Mouse (Mus musculus): ENCODE measurements around the gene Foxn3. TPM values are rescaled to one million over a fixed set of nuclear protein-coding genes. Genes with fewer than 3 reads are reported as not detected.

Foxn3 gene
- polyA plus RNA-seq, 1 experiment from 2014 or later = 41.9 TPM

DNA sequence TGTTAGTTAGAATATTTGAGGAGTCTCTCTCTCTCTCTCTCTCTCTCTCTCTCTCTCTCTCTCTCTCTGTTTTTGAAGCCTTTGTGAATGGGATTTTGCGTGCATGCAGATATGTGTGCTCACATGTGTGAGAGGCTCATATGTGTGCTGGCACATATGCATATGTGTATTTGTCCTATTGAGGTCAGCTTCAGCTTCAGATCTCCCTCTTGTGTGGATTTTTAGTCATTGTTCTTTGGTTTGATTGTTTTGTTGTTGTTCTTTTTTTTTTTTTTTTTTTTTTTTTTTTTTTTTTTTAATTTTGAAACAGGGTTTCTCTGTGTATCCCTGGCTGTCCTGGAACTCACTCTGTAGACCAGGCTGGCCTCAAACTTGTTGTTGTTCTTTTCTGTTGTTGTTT lies 100.5 kb downstream of the Foxn3 start:
- H3K4me1 ChIP-seq (replicated peaks; ENCODE audit: control insufficient read depth, insufficient read depth, low read length) = no peaks in the 10 kb centered on the region
- no peak overlapping the region for H3K27ac ChIP-seq (ENCODE audit: low read depth, low read length)
- ATAC-seq = no peak
- H3K27me3 ChIP-seq (replicated peaks; ENCODE audit: control insufficient read depth, insufficient read depth, low read length) = no peaks in the 10 kb centered on the region
- 100% methylated on average over 1 of the region's 1 CpGs for WGBS
- no peak overlapping the region for H3K4me2 ChIP-seq (replicated peaks; ENCODE audit: low read depth)
- no peak overlapping the region for H3K4me3 ChIP-seq (ENCODE audit: low read depth, low read length)
- H3K36me3 ChIP-seq (ENCODE audit: control insufficient read depth, insufficient read depth) = no peaks in the 10 kb centered on the region
- no peak for TF ChIP-seq CTCF (IDR thresholded peaks at IDR 0.05; ENCODE audit: low read depth)
- no peaks in the 10 kb centered on the region for H3K9me3 ChIP-seq (ENCODE audit: control insufficient read depth)
- no peak overlapping the region for H3K9ac ChIP-seq (ENCODE audit: low read depth, low read length)

DNA sequence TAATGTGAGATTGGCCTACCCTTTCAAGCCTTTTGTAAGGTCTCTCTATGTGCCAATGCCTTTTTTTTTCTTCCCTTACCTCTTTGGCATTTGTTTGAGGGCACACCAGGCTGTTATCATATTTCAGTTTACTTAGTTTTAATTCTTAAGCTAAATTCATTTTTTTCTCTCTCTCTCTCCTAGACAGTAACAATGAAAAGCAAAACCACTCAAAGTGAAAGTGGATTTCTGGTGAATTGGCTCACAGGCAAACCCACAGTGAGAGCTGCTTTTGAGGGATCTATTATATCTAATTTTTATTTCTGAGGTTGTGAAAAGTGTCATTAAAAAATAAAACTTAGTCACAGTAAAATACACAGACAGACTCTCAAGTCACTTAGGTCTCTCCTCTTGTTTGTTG lies 101.1 kb downstream of the Foxn3 start:
- no peak for TF ChIP-seq CTCF (IDR thresholded peaks at IDR 0.05; ENCODE audit: low read depth)
- H3K4me1 ChIP-seq (replicated peaks; ENCODE audit: control insufficient read depth, insufficient read depth, low read length) = no peaks in the 10 kb centered on the region
- H3K4me2 ChIP-seq (replicated peaks; ENCODE audit: low read depth) = no peak overlapping the region
- ATAC-seq = no peak
- no peak overlapping the region for H3K9ac ChIP-seq (ENCODE audit: low read depth, low read length)
- H3K27ac ChIP-seq (ENCODE audit: low read depth, low read length) = no peak overlapping the region
- no peak overlapping the region for H3K4me3 ChIP-seq (ENCODE audit: low read depth, low read length)
- no peaks in the 10 kb centered on the region for H3K36me3 ChIP-seq (ENCODE audit: control insufficient read depth, insufficient read depth)
- no peaks in the 10 kb centered on the region for H3K9me3 ChIP-seq (ENCODE audit: control insufficient read depth)
- H3K27me3 ChIP-seq (replicated peaks; ENCODE audit: control insufficient read depth, insufficient read depth, low read length) = no peaks in the 10 kb centered on the region

DNA sequence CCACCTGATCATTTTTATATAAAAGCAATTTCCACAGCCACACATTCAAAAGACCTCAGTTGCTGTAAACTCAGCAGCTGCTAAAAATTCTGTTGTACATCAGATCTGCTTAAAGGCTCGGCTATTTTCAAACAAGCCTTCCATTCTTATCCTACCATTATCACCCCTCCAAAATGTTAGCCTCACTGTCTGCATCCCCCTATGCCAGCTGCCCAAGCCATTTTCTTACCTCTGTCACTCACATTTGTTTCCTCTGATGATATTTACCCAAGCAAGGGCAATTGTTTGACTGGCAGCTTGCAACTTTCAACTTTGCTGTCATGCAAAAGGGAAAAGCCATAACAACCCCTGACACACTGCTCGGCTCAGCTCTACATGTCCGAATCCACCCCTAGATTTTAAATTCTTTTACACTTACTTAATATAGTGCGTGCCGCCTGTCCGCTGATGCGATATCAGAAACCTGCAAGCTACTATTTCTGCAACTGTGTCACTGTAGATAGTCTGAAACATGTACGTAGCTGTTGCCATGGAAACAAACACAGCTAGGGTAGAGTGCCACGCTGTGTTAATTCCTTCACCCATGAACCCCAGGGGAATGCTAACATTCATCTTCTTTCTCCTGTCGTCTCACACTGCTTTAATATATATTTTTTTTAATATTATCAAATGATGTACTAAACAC lies 105.7 kb downstream of the Foxn3 start:
- H3K27me3 ChIP-seq (replicated peaks; ENCODE audit: control insufficient read depth, insufficient read depth, low read length) = no peaks in the 10 kb centered on the region
- H3K4me2 ChIP-seq (replicated peaks; ENCODE audit: low read depth) = no peak overlapping the region
- 71% methylated on average over 10 of the region's 10 CpGs for WGBS
- ATAC-seq = no peak
- H3K4me1 ChIP-seq (replicated peaks; ENCODE audit: control insufficient read depth, insufficient read depth, low read length) = no peaks in the 10 kb centered on the region
- no peak overlapping the region for H3K9ac ChIP-seq (ENCODE audit: low read depth, low read length)
- TF ChIP-seq CTCF (IDR thresholded peaks at IDR 0.05; ENCODE audit: low read depth) = no peak
- H3K27ac ChIP-seq (ENCODE audit: low read depth, low read length) = no peak overlapping the region
- no peak overlapping the region for H3K4me3 ChIP-seq (ENCODE audit: low read depth, low read length)
- H3K9me3 ChIP-seq (ENCODE audit: control insufficient read depth) = no peaks in the 10 kb centered on the region
- no peaks in the 10 kb centered on the region for H3K36me3 ChIP-seq (ENCODE audit: control insufficient read depth, insufficient read depth)

DNA sequence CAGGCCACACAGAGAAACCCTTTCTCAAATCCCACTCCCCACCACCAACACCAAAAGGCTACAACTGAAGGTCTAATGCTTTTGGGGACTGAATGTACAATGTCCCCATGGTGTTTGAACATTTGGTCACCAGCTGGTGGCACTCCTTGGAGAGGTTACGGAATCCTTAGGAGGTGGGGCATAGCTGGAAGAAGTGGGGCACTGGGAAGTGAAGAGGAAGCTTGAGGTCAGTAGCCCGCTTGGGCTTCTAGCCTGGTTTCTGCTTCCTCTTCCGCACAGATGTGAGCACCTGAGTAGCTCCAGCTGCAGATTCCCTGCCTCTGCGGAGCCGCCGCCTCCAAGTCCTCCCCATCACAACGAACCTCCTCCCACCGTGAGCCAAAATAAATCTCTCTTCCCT lies 107.8 kb downstream of the Foxn3 start:
- WGBS = 97% methylated on average over 8 of the region's 8 CpGs
- no peak for TF ChIP-seq CTCF (IDR thresholded peaks at IDR 0.05; ENCODE audit: low read depth)

DNA sequence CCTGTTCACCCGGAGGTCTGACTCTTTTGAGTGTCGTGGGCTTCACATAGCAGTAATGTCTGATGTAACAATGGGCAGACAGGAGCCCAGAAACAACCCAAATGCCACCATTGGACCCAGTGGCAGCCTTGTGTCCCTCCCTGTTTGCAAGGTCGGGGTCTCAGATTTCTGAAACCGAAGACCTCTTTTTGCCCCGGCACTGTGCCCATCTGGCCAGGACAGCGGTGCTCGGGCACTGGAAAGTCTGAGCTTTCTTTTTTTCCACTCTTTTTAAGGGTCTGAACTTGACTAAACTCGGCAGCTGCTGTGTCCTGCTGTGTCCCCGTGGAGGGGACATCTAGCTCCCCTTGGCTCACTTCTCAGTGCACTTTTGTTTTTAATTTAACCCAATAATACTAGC lies 109.0 kb downstream of the Foxn3 start:
- TF ChIP-seq CTCF (IDR thresholded peaks at IDR 0.05; ENCODE audit: low read depth) = no peak
- H3K27ac ChIP-seq (ENCODE audit: low read depth, low read length) = no peak overlapping the region
- no peak overlapping the region for H3K4me2 ChIP-seq (replicated peaks; ENCODE audit: low read depth)
- H3K4me1 ChIP-seq (replicated peaks; ENCODE audit: control insufficient read depth, insufficient read depth, low read length) = no peaks in the 10 kb centered on the region
- no peak overlapping the region for H3K4me3 ChIP-seq (ENCODE audit: low read depth, low read length)
- no peaks in the 10 kb centered on the region for H3K36me3 ChIP-seq (ENCODE audit: control insufficient read depth, insufficient read depth)
- no peak overlapping the region for H3K9ac ChIP-seq (ENCODE audit: low read depth, low read length)
- H3K9me3 ChIP-seq (ENCODE audit: control insufficient read depth) = no peaks in the 10 kb centered on the region
- no peak for ATAC-seq
- H3K27me3 ChIP-seq (replicated peaks; ENCODE audit: control insufficient read depth, insufficient read depth, low read length) = no peaks in the 10 kb centered on the region
- 83% methylated on average over 9 of the region's 9 CpGs for WGBS

More for the DNA sequence above, 107.8 kb downstream of the Foxn3 start:
- Histone ChIP-seq H3K4me3 (ENCODE audit: low read depth, low read length) (no peak overlapping the region), H3K9me3 (ENCODE audit: control insufficient read depth) (no peaks in the 10 kb centered on the region), H3K36me3 (ENCODE audit: control insufficient read depth, insufficient read depth) (no peaks in the 10 kb centered on the region), H3K4me2 (replicated peaks; ENCODE audit: low read depth) (no peak overlapping the region), H3K4me1 (replicated peaks; ENCODE audit: control insufficient read depth, insufficient read depth, low read length) (no peaks in the 10 kb centered on the region), H3K27ac (ENCODE audit: low read depth, low read length) (no peak overlapping the region), H3K9ac (ENCODE audit: low read depth, low read length) (no peak overlapping the region), H3K27me3 (replicated peaks; ENCODE audit: control insufficient read depth, insufficient read depth, low read length) (no peaks in the 10 kb centered on the region)
- ATAC-seq = no peak

DNA sequence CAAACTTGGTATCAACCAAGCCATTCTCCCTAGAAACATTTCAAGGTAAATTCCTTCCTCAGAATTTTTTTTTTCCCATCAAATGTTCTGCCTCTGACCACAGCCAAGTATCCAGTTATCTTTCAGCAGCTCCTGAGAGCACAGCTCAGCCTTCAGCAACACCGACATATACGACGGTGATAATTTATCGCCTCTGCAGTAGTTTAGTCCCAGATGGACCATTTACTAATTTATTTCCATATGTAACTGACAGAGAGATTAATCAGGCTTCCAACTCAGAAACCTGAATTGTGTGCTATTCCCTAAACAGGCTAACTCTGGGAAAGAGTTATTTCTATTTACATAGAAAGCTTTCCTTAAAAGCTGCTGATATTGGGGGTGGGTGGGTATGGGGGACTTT lies 109.6 kb downstream of the Foxn3 start:
- H3K9me3 ChIP-seq (ENCODE audit: control insufficient read depth) = no peaks in the 10 kb centered on the region
- 56% methylated on average over 4 of the region's 4 CpGs for WGBS
- no peaks in the 10 kb centered on the region for H3K36me3 ChIP-seq (ENCODE audit: control insufficient read depth, insufficient read depth)
- TF ChIP-seq CTCF (IDR thresholded peaks at IDR 0.05; ENCODE audit: low read depth) = no peak
- H3K4me1 ChIP-seq (replicated peaks; ENCODE audit: control insufficient read depth, insufficient read depth, low read length) = no peaks in the 10 kb centered on the region
- no peaks in the 10 kb centered on the region for H3K27me3 ChIP-seq (replicated peaks; ENCODE audit: control insufficient read depth, insufficient read depth, low read length)
- no peak overlapping the region for H3K9ac ChIP-seq (ENCODE audit: low read depth, low read length)
- no peak overlapping the region for H3K4me3 ChIP-seq (ENCODE audit: low read depth, low read length)
- H3K4me2 ChIP-seq (replicated peaks; ENCODE audit: low read depth) = no peak overlapping the region
- H3K27ac ChIP-seq (ENCODE audit: low read depth, low read length) = no peak overlapping the region
- ATAC-seq = no peak

DNA sequence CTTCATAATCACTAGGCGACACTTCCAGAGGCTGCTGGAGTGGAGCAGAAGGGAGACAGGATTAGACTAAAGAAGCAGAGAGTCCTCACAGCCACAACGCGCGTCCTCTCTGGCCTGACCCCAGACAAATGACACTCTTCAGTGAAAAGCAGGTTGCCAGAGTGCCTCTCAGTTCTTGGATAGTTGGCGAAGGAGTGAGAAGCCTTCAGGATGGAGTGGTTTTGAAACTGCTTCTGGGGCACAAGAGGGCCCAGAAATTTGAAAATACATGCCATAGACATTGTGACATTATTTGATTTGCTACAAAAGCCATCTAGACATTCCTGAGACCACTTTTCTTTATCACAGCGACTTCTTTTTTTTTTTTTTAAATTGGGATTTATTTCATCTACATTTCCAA lies 113.3 kb downstream of the Foxn3 start:
- Histone ChIP-seq H3K9ac (ENCODE audit: low read depth, low read length) (no peak overlapping the region), H3K27me3 (replicated peaks; ENCODE audit: control insufficient read depth, insufficient read depth, low read length) (no peaks in the 10 kb centered on the region), H3K36me3 (ENCODE audit: control insufficient read depth, insufficient read depth) (no peaks in the 10 kb centered on the region), H3K27ac (ENCODE audit: low read depth, low read length) (no peak overlapping the region), H3K4me3 (ENCODE audit: low read depth, low read length) (no peak overlapping the region), H3K9me3 (ENCODE audit: control insufficient read depth) (no peaks in the 10 kb centered on the region), H3K4me2 (replicated peaks; ENCODE audit: low read depth) (no peak overlapping the region), H3K4me1 (replicated peaks; ENCODE audit: control insufficient read depth, insufficient read depth, low read length) (no peaks in the 10 kb centered on the region)
- 92% methylated on average over 6 of the region's 6 CpGs for WGBS
- no peak for ATAC-seq
- no peak for TF ChIP-seq CTCF (IDR thresholded peaks at IDR 0.05; ENCODE audit: low read depth)

All from intestine, postnatal 0 days (tissue).